Mouse (Mus musculus) bone marrow, adult 2 months (tissue): Measurements from ENCODE around the gene Rab5b. TPM values are rescaled to one million over a fixed set of nuclear protein-coding genes. Genes with fewer than 3 reads are reported as not detected.
A peak's percentile ranks its signal among the peaks of the same experiment; 100 is the strongest.

Experiments used
- H3K27ac ChIP-seq: fragments of 200-500 bp; 2 replicates; pipeline ENCODE4 v1.5.1; 2012; ENCODE audit warnings: low read depth, mild to moderate bottlenecking, control low read depth, inconsistent platforms, low read length; ENCODE audit not compliant: control insufficient read depth, poor library complexity, insufficient read depth
- H3K4me1 ChIP-seq: fragments of 200-500 bp; 2 replicates; pipeline ENCODE4 v1.6.1; 2011; ENCODE audit warnings: low read length; ENCODE audit not compliant: control insufficient read depth, insufficient read depth
- H3K4me3 ChIP-seq: fragments of 200-500 bp; replicated peaks from 2 replicates; pipeline ENCODE3; 2011; ENCODE audit warnings: mild to moderate bottlenecking, low read depth, low read length, control low read depth; ENCODE audit not compliant: control insufficient read depth
- CTCF ChIP-seq: fragments of 200-500 bp; IDR thresholded peaks from 2 replicates; pipeline ENCODE4 v1.5.1; 2011; ENCODE audit warnings: low read length, control low read depth; ENCODE audit not compliant: control insufficient read depth, insufficient read depth
- POLR2A ChIP-seq: fragments of 200-500 bp; IDR thresholded peaks from 2 replicates; pipeline ENCODE4 v1.6.1; 2011; ENCODE audit warnings: low read depth, mild to moderate bottlenecking, control low read depth, low read length, borderline replicate concordance; ENCODE audit not compliant: control insufficient read depth
- WGBS: fragments of 180-500 bp; shearing (Covaris S2); methylation state at CpG from one replicate; pipeline ENCODE4 v1.1.7; 2018; 5-methylcytosine and 5-hydroxymethylcytosine counted together
- polyA plus RNA-seq: library from polyadenylated mRNA; stranded (reverse); fragments of >200 nt; gene quantifications from 2 replicates; pipeline ENCODE4 v1.2.4, GENCODE M21; 2011; ENCODE audit warnings: low replicate concordance; ENCODE audit not compliant: missing spikeins, insufficient read depth, insufficient read length

Gene Rab5b
- 26.4 and 35.4 TPM in 2 replicates for polyA plus RNA-seq

GRCm38 (mm10) chr10:128695992-128696807 lies at the start of gene Rab5b:
Gene Rab5b (minus strand): TSS chr10:128696264.
- peak within 1 kb of the TSS; percentile 96 for H3K27ac ChIP-seq
- peak within 1 kb of the TSS; percentile 94 for H3K4me3 ChIP-seq
- peaks cover 2% of the 10 kb centered on the region for H3K4me1 ChIP-seq
- TF ChIP-seq POLR2A (peak; percentile 95), CTCF (no peak)
- 2% methylated on average over 39 of the region's 40 CpGs for WGBS

GRCm38 (mm10) chr10:128744680-128745601 lies 48.9 kb upstream of the Rab5b start, which contains the start of gene Dgka:
Gene Dgka (minus strand): TSS chr10:128744855.
- WGBS, result 12% methylated on average over 18 of the region's 18 CpGs
- peak within 1 kb of the TSS; percentile 97 for H3K27ac ChIP-seq
- peak within 1 kb of the TSS; percentile 77 for H3K4me3 ChIP-seq
- H3K4me1 ChIP-seq, result peaks cover 4% of the 10 kb centered on the region
- no peak for TF ChIP-seq CTCF
- TF ChIP-seq POLR2A, result no peak

GRCm38 (mm10) chr10:128744211-128744610 lies 48.1 kb upstream of the Rab5b start:
- TF ChIP-seq POLR2A, result no peak
- TF ChIP-seq CTCF, result no peak
- Histone ChIP-seq H3K27ac (peak overlapping the region; percentile 97), H3K4me1 (peaks cover 4% of the 10 kb centered on the region), H3K4me3 (peak overlapping the region; percentile 77)
- 22% methylated on average over 8 of the region's 8 CpGs for WGBS

GRCm38 (mm10) chr10:128743791-128744191 lies 47.7 kb upstream of the Rab5b start:
- peak overlapping the region; percentile 77 for H3K4me3 ChIP-seq
- H3K27ac ChIP-seq, result peak overlapping the region; percentile 97
- WGBS, result under 1% methylated on average over 37 of the region's 37 CpGs
- TF ChIP-seq CTCF, result no peak
- peak; percentile 53; the same call in 1 of the 2 replicates for TF ChIP-seq POLR2A
- H3K4me1 ChIP-seq, result peaks cover 4% of the 10 kb centered on the region

GRCm38 (mm10) chr10:128743235-128743634 lies 47.2 kb upstream of the Rab5b start:
- WGBS, result 2% methylated on average over 7 of the region's 7 CpGs
- H3K4me1 ChIP-seq, result peaks cover 4% of the 10 kb centered on the region
- TF ChIP-seq CTCF, result no peak
- TF ChIP-seq POLR2A, result no peak
- peak overlapping the region; percentile 97; the same call in 1 of the 2 replicates for H3K27ac ChIP-seq
- H3K4me3 ChIP-seq, result peak overlapping the region; percentile 77

GRCm38 (mm10) chr10:128742616-128743015 lies 46.6 kb upstream of the Rab5b start:
- TF ChIP-seq POLR2A (no peak), CTCF (no peak)
- 36% methylated on average over 4 of the region's 4 CpGs for WGBS
- H3K4me1 ChIP-seq, result peaks cover 4% of the 10 kb centered on the region
- peak overlapping the region; percentile 77 for H3K4me3 ChIP-seq
- H3K27ac ChIP-seq, result no peak overlapping the region

GRCm38 (mm10) chr10:128740296-128740695 lies 44.2 kb upstream of the Rab5b start:
- 40% methylated on average over 2 of the region's 2 CpGs for WGBS
- Histone ChIP-seq H3K4me3 (no peak overlapping the region), H3K4me1 (peaks cover 1% of the 10 kb centered on the region), H3K27ac (no peak overlapping the region)
- TF ChIP-seq POLR2A, result no peak
- no peak for TF ChIP-seq CTCF

- H3K27ac ChIP-seq, result no peak overlapping the region
- no peak for TF ChIP-seq POLR2A
- TF ChIP-seq CTCF, result no peak
- H3K4me1 ChIP-seq, result peaks cover 1% of the 10 kb centered on the region; the same call in 1 of the 2 replicates
- 74% methylated on average over 15 of the region's 15 CpGs for WGBS
- H3K4me3 ChIP-seq, result no peak overlapping the region
These were observed 41.4 kb upstream of the Rab5b start for GRCm38 (mm10) chr10:128737435-128737834.
